Mouse (Mus musculus): ENCODE data around the gene Hoxc9. TPM values are rescaled to one million over a fixed set of nuclear protein-coding genes. Genes with fewer than 3 reads are reported as not detected.

Hoxc9 gene
- total RNA-seq, 2 experiments from 2014 or later: not detected

- H3K4me3 ChIP-seq: no peak overlapping the region
- DNase-seq (ENCODE audit: low spot score in 2 of 2): no peak
- no peak overlapping the region for H3K27ac ChIP-seq
- TF ChIP-seq CTCF (conservative IDR thresholded peaks at IDR 0.05): no peak
Observed at GRCm38 (mm10) chr15:103002156-103002555, 25.9 kb downstream of the Hoxc9 start.

- no peak overlapping the region for H3K27ac ChIP-seq
- TF ChIP-seq CTCF (conservative IDR thresholded peaks at IDR 0.05): no peak
- no peak for DNase-seq (ENCODE audit: low spot score in 2 of 2)
- no peak overlapping the region for H3K4me3 ChIP-seq
Observed at GRCm38 (mm10) chr15:103002821-103003448, 26.7 kb downstream of the Hoxc9 start.

- Histone ChIP-seq H3K27ac (no peak overlapping the region), H3K4me3 (no peak overlapping the region)
- DNase-seq (ENCODE audit: low spot score in 2 of 2): no peak
- no peak for TF ChIP-seq CTCF (conservative IDR thresholded peaks at IDR 0.05)
Observed at GRCm38 (mm10) chr15:103005308-103005707, 29.1 kb downstream of the Hoxc9 start.

GRCm38 (mm10) chr15:103005797-103006196 is 29.6 kb downstream of the Hoxc9 start:
- Histone ChIP-seq H3K27ac (no peak overlapping the region), H3K4me3 (no peak overlapping the region)
- DNase-seq (ENCODE audit: low spot score in 2 of 2): no peak
- TF ChIP-seq CTCF (conservative IDR thresholded peaks at IDR 0.05): no peak

- no peak for DNase-seq (ENCODE audit: low spot score in 2 of 2)
- H3K27ac ChIP-seq: no peak overlapping the region
- no peak for TF ChIP-seq CTCF (conservative IDR thresholded peaks at IDR 0.05)
- H3K4me3 ChIP-seq: no peak overlapping the region
Observed at GRCm38 (mm10) chr15:103006326-103006725, 30.1 kb downstream of the Hoxc9 start.

- no peak for TF ChIP-seq CTCF (conservative IDR thresholded peaks at IDR 0.05)
- Histone ChIP-seq H3K27ac (no peak overlapping the region), H3K4me3 (no peak overlapping the region)
- no peak for DNase-seq (ENCODE audit: low spot score in 2 of 2)
Observed at GRCm38 (mm10) chr15:103009265-103010111, 33.2 kb downstream of the Hoxc9 start.

- DNase-seq (ENCODE audit: low spot score in 2 of 2): no peak
- no peak overlapping the region for H3K4me3 ChIP-seq
- no peak overlapping the region for H3K27ac ChIP-seq
- no peak for TF ChIP-seq CTCF (conservative IDR thresholded peaks at IDR 0.05)
Observed at GRCm38 (mm10) chr15:103010112-103010846, 34.0 kb downstream of the Hoxc9 start.

GRCm38 (mm10) chr15:103010847-103011555 is 34.8 kb downstream of the Hoxc9 start:
- no peak for TF ChIP-seq CTCF (conservative IDR thresholded peaks at IDR 0.05)
- DNase-seq (ENCODE audit: low spot score in 2 of 2): no peak
- no peak overlapping the region for H3K27ac ChIP-seq
- H3K4me3 ChIP-seq: no peak overlapping the region

GRCm38 (mm10) chr15:103011928-103012486 is 35.8 kb downstream of the Hoxc9 start:
- no peak for DNase-seq (ENCODE audit: low spot score in 2 of 2)
- TF ChIP-seq CTCF (conservative IDR thresholded peaks at IDR 0.05): no peak
- Histone ChIP-seq H3K27ac (no peak overlapping the region), H3K4me3 (no peak overlapping the region)

- TF ChIP-seq CTCF (conservative IDR thresholded peaks at IDR 0.05): peak; percentile 85
- peak; percentile 23 to 48 for DNase-seq (ENCODE audit: low spot score in 2 of 2)
- Histone ChIP-seq H3K4me3 (no peak overlapping the region; the same call in 1 of the 2 replicates), H3K27ac (no peak overlapping the region)
Observed at GRCm38 (mm10) chr15:103013238-103013984, 37.2 kb downstream of the Hoxc9 start.

GRCm38 (mm10) chr15:103014166-103015008 is 38.1 kb downstream of the Hoxc9 start:
- Histone ChIP-seq H3K27ac (no peak overlapping the region), H3K4me3 (no peak overlapping the region; the same call in 1 of the 2 replicates)
- TF ChIP-seq CTCF (conservative IDR thresholded peaks at IDR 0.05): no peak
- no peak for DNase-seq (ENCODE audit: low spot score in 2 of 2)

All from layer of hippocampus, adult 2 months (tissue).